Mouse (Mus musculus) spleen, adult 2 months (tissue): ENCODE results near the gene Art5. TPM values are rescaled to one million over a fixed set of nuclear protein-coding genes. Genes with fewer than 3 reads are reported as not detected.

Source experiments
- DNase-seq, 2 experiments: peaks; one replicate each; pipeline versions ENCODE4 v3.0.0 to v3.0.0-alpha.2; 2012 to 2021; ENCODE audit warnings: low spot score in 2 of 2, low read depth in 1 of 2
- H3K27ac ChIP-seq: fragments of 200-500 bp; 2 replicates; pipeline ENCODE4 v1.5.1; 2012; ENCODE audit warnings: low read length, inconsistent platforms; ENCODE audit not compliant: insufficient read depth
- H3K27me3 ChIP-seq: fragments of 200-500 bp; 2 replicates; pipeline ENCODE4 v1.6.1; 2012; ENCODE audit warnings: mild to moderate bottlenecking, moderate library complexity, low read length, inconsistent platforms; ENCODE audit not compliant: control insufficient read depth, insufficient read depth
- H3K36me3 ChIP-seq: fragments of 200-500 bp; 2 replicates; pipeline ENCODE4 v1.6.1; 2012; ENCODE audit warnings: mild to moderate bottlenecking, low read length, inconsistent platforms; ENCODE audit not compliant: control insufficient read depth, insufficient read depth
- H3K4me1 ChIP-seq: fragments of 200-500 bp; 2 replicates; pipeline ENCODE4 v1.6.1; 2011; ENCODE audit warnings: inconsistent platforms; ENCODE audit not compliant: control insufficient read depth, insufficient read depth, insufficient read length
- H3K4me3 ChIP-seq: fragments of 200-500 bp; 2 replicates; pipeline ENCODE4 v1.5.1; 2011; ENCODE audit warnings: mild to moderate bottlenecking, inconsistent platforms; ENCODE audit not compliant: insufficient read depth, insufficient read length; ENCODE audit errors: extremely low read depth
- CTCF ChIP-seq: fragments of 200-500 bp; IDR thresholded peaks from 2 replicates; pipeline ENCODE4 v1.5.1; 2011; ENCODE audit warnings: mild to moderate bottlenecking, inconsistent platforms; ENCODE audit not compliant: insufficient read depth, insufficient read length, insufficient replicate concordance; ENCODE audit errors: extremely low read depth
- POLR2A ChIP-seq: fragments of 200-500 bp; IDR thresholded peaks from 2 replicates; pipeline ENCODE4 v1.6.1; 2011; ENCODE audit warnings: low read depth, low read length, inconsistent platforms
- WGBS: fragments of 180-500 bp; shearing (Covaris S2); methylation state at CpG from one replicate; pipeline ENCODE4 v1.1.7; 2018; 5-methylcytosine and 5-hydroxymethylcytosine counted together
- polyA plus RNA-seq: library from polyadenylated mRNA; depleted of rRNA; stranded (reverse); fragments of >200 nt; gene quantifications from 2 replicates; pipeline ENCODE4 v1.2.3, GENCODE M21; 2012

The Art5 gene
- polyA plus RNA-seq, 1 experiment = 0.09 TPM

GRCm38 (mm10) chr7:102116579-102117331 is 7.5 kb upstream of the Art5 start, which contains the start of gene Chrna10:
Gene Chrna10, minus strand, starts transcription at chr7:102116828.
- Histone ChIP-seq H3K4me3 (no peak within 1 kb of the TSS), H3K27me3 (no peaks in the 10 kb centered on the region), H3K4me1 (no peaks in the 10 kb centered on the region), H3K27ac (no peak within 1 kb of the TSS), H3K36me3 (peaks cover 20% of the 10 kb centered on the region)
- no peak for DNase-seq
- TF ChIP-seq CTCF (no peak), POLR2A (no peak)
- WGBS = 69% methylated on average over 7 of the region's 7 CpGs

- 87% methylated on average over 45 of the region's 45 CpGs for WGBS
- TF ChIP-seq CTCF (no peak), POLR2A (no peak)
- no peaks in the 10 kb centered on the region for H3K36me3 ChIP-seq
- H3K4me3 ChIP-seq = no peak overlapping the region
- no peaks in the 10 kb centered on the region for H3K4me1 ChIP-seq
- H3K27me3 ChIP-seq = no peaks in the 10 kb centered on the region
- DNase-seq = no peak
- H3K27ac ChIP-seq = no peak overlapping the region
Observed at GRCm38 (mm10) chr7:102113151-102113729, 4.0 kb upstream of the Art5 start.

GRCm38 (mm10) chr7:102109746-102110145 is 457 bp upstream of the Art5 start:
- DNase-seq = no peak
- Histone ChIP-seq H3K27ac (no peak overlapping the region), H3K4me1 (peaks cover 4% of the 10 kb centered on the region; the same call in 1 of the 2 replicates), H3K36me3 (no peaks in the 10 kb centered on the region), H3K4me3 (no peak overlapping the region), H3K27me3 (no peaks in the 10 kb centered on the region)
- TF ChIP-seq CTCF (no peak), POLR2A (no peak)
- 70% methylated on average over 4 of the region's 4 CpGs for WGBS

DNA sequence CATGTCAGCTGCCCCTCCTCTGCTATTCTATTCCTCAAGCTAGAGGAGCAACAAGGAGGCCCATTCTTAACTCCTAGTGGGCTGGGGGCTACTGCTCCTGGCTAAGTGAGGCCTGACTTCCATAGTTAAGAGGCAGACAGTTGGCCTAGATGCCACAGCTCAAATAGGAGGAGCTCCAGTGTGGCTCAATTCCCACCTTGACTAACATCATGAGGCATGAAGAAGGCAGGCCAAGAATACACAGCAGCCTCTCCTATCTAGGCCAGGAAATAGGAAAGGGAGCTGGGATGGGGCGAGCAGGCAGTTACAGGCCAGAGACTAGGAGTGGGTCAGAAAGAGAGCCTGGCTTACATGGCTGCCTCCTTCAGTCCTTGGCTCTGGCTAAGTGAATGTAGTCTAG is 1.1 kb downstream of the Art5 start:
- Histone ChIP-seq H3K4me3 (no peak overlapping the region), H3K4me1 (peaks cover 4% of the 10 kb centered on the region; the same call in 1 of the 2 replicates), H3K27me3 (no peaks in the 10 kb centered on the region), H3K36me3 (no peaks in the 10 kb centered on the region), H3K27ac (no peak overlapping the region)
- whole genome bisulfite sequencing = 95% methylated on average over 1 of the region's 1 CpGs
- DNase-seq = no peak
- TF ChIP-seq POLR2A (no peak), CTCF (no peak)

DNA sequence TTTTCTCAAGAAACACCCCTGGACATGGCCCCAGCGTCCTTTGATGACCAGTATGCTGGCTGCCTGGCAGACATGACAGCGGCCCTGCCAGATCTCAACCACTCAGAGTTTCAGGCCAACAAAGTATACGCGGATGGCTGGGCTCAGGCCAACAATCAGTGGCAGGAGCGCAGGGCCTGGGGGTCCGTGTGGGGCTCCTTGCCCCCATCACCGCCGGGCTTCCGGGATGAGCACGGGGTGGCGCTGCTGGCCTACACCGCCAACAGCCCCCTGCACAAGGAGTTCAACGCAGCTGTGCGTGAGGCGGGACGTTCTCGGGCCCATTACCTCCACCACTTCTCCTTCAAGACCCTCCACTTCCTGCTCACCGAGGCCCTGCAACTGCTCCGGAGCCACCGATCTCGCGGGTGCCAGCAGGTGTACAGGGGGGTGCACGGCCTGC is 2.6 kb downstream of the Art5 start:
- peak overlapping the region; percentile 16; the same call in 1 of the 2 replicates for H3K4me3 ChIP-seq

GRCm38 (mm10) chr7:102104126-102104525 is 5.2 kb downstream of the Art5 start:
- H3K4me1 ChIP-seq = peaks cover 13% of the 10 kb centered on the region
- WGBS = 78% methylated on average over 5 of the region's 5 CpGs
- H3K4me3 ChIP-seq = no peak overlapping the region
- DNase-seq = no peak
- H3K36me3 ChIP-seq = no peaks in the 10 kb centered on the region
- H3K27ac ChIP-seq = no peak overlapping the region
- TF ChIP-seq CTCF (no peak), POLR2A (no peak)
- no peaks in the 10 kb centered on the region for H3K27me3 ChIP-seq

More for the DNA sequence above, 2.6 kb downstream of the Art5 start:
- Histone ChIP-seq H3K27ac (no peak overlapping the region), H3K27me3 (no peaks in the 10 kb centered on the region), H3K36me3 (no peaks in the 10 kb centered on the region), H3K4me1 (peaks cover 4% of the 10 kb centered on the region; the same call in 1 of the 2 replicates)
- no peak for DNase-seq
- no peak for TF ChIP-seq CTCF
- TF ChIP-seq POLR2A = no peak
- 28% methylated on average over 22 of the region's 23 CpGs for WGBS

DNA sequence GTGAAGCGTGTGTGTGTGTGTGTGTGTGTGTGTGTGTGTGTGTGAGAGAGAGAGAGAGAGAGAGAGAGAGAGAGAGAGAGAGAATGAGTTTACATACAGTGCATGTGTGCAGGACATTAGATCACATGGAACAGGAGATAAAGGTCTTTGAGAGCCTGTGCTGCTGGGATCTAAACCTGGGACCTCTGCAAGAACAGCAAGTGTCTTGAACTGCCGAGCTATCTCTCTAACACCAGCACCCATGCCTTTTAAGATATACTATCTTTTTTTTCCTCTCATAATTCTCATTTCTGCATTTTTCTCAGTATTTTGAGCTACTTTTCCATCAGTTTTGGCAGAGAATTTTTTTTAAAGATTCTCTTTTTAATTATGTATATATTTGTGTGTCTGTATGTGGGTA is 5.7 kb downstream of the Art5 start:
- no peak overlapping the region for H3K27ac ChIP-seq
- no peaks in the 10 kb centered on the region for H3K36me3 ChIP-seq
- no peaks in the 10 kb centered on the region for H3K27me3 ChIP-seq
- 80% methylated on average over 2 of the region's 2 CpGs for WGBS
- H3K4me3 ChIP-seq = no peak overlapping the region
- DNase-seq = no peak
- H3K4me1 ChIP-seq = peaks cover 13% of the 10 kb centered on the region
- TF ChIP-seq POLR2A (no peak), CTCF (no peak)
